Mouse (Mus musculus): ENCODE measurements around the gene Crcp. TPM values are rescaled to one million over a fixed set of nuclear protein-coding genes. Genes with fewer than 3 reads are reported as not detected.

Gene Crcp
- total and polyA plus RNA-seq, 3 experiments = 9.3 to 11.2 (median 9.5) TPM

- Histone ChIP-seq H3K27ac (no peak overlapping the region), H3K4me1 (ENCODE audit: control insufficient read depth, insufficient read depth, low read length) (no peaks in the 10 kb centered on the region), H3K27me3 (ENCODE audit: control insufficient read depth, insufficient read depth, low read length) (no peaks in the 10 kb centered on the region), H3K36me3 (ENCODE audit: control insufficient read depth, insufficient read depth, low read length) (no peaks in the 10 kb centered on the region), H3K4me3 (no peak overlapping the region), H3K79me2 (replicated peaks; ENCODE audit: control insufficient read depth, insufficient read depth, low read length) (no peaks in the 10 kb centered on the region), H3K9ac (ENCODE audit: low read depth, low read length) (no peak overlapping the region)
- no peak for DNase-seq
- TF ChIP-seq CTCF (IDR thresholded peaks at IDR 0.05) = no peak
- no peak for TF ChIP-seq EP300 (IDR thresholded peaks at IDR 0.05; ENCODE audit: insufficient read depth, low read depth, low read length)
- WGBS = 66% methylated on average over 8 of the region's 8 CpGs
- intact Hi-C loops (cut with DNase I) = no loop called here
Observed at GRCm38 (mm10) chr5:130019461-130019860, 9.6 kb upstream of the Crcp start.

GRCm38 (mm10) chr5:130021361-130021966, 7.6 kb upstream of the Crcp start:
- TF ChIP-seq POLR2A (IDR thresholded peaks at IDR 0.05; ENCODE audit: insufficient read depth, low read depth, low read length) (no peak), EP300 (IDR thresholded peaks at IDR 0.05; ENCODE audit: insufficient read depth, low read depth, low read length) (no peak), CTCF (IDR thresholded peaks at IDR 0.05) (no peak)
- no peak overlapping the region for H3K27ac ChIP-seq
- no peak overlapping the region for H3K4me3 ChIP-seq
- DNase-seq = no peak
- no peaks in the 10 kb centered on the region for H3K79me2 ChIP-seq (replicated peaks; ENCODE audit: control insufficient read depth, insufficient read depth, low read length)
- no peak overlapping the region for H3K9ac ChIP-seq (ENCODE audit: low read depth, low read length)
- no peaks in the 10 kb centered on the region for H3K36me3 ChIP-seq (ENCODE audit: control insufficient read depth, insufficient read depth, low read length)
- intact Hi-C loops (cut with DNase I) = no loop called here
- WGBS = 59% methylated on average over 5 of the region's 5 CpGs
- H3K4me1 ChIP-seq (ENCODE audit: control insufficient read depth, insufficient read depth, low read length) = peaks cover 1% of the 10 kb centered on the region; the same call in 1 of the 2 replicates
- no peaks in the 10 kb centered on the region for H3K27me3 ChIP-seq (ENCODE audit: control insufficient read depth, insufficient read depth, low read length)

- WGBS = 92% methylated on average over 7 of the region's 7 CpGs
Observed at GRCm38 (mm10) chr5:130022366-130022765, 6.7 kb upstream of the Crcp start.

GRCm38 (mm10) chr5:130023067-130023766, 5.9 kb upstream of the Crcp start:
- Histone ChIP-seq H3K4me3 (peak overlapping the region; percentile 65), H3K27ac (peak overlapping the region; percentile 72), H3K79me2 (replicated peaks; ENCODE audit: control insufficient read depth, insufficient read depth, low read length) (no peaks in the 10 kb centered on the region), H3K27me3 (ENCODE audit: control insufficient read depth, insufficient read depth, low read length) (no peaks in the 10 kb centered on the region), H3K9ac (ENCODE audit: low read depth, low read length) (no peak overlapping the region), H3K36me3 (ENCODE audit: control insufficient read depth, insufficient read depth, low read length) (no peaks in the 10 kb centered on the region), H3K4me1 (ENCODE audit: control insufficient read depth, insufficient read depth, low read length) (peaks cover 1% of the 10 kb centered on the region; the same call in 1 of the 2 replicates)
- intact Hi-C loops (cut with DNase I) = loop anchor here (1.0 kb wide), 3 partner anchors 15 to 140 kb away; no protein-coding TSS in a partner anchor
- 41% methylated on average over 12 of the region's 12 CpGs for WGBS
- TF ChIP-seq CTCF (IDR thresholded peaks at IDR 0.05) = no peak
- no peak for TF ChIP-seq POLR2A (IDR thresholded peaks at IDR 0.05; ENCODE audit: insufficient read depth, low read depth, low read length)
- TF ChIP-seq EP300 (IDR thresholded peaks at IDR 0.05; ENCODE audit: insufficient read depth, low read depth, low read length) = no peak
- no peak for DNase-seq

More at GRCm38 (mm10) chr5:130022366-130022765, 6.7 kb upstream of the Crcp start:
- no peak overlapping the region for H3K27ac ChIP-seq
- no peaks in the 10 kb centered on the region for H3K79me2 ChIP-seq (replicated peaks; ENCODE audit: control insufficient read depth, insufficient read depth, low read length)
- no peak overlapping the region for H3K9ac ChIP-seq (ENCODE audit: low read depth, low read length)
- DNase-seq = no peak
- no peaks in the 10 kb centered on the region for H3K36me3 ChIP-seq (ENCODE audit: control insufficient read depth, insufficient read depth, low read length)
- H3K27me3 ChIP-seq (ENCODE audit: control insufficient read depth, insufficient read depth, low read length) = no peaks in the 10 kb centered on the region
- TF ChIP-seq EP300 (IDR thresholded peaks at IDR 0.05; ENCODE audit: insufficient read depth, low read depth, low read length) (no peak), CTCF (IDR thresholded peaks at IDR 0.05) (no peak), POLR2A (IDR thresholded peaks at IDR 0.05; ENCODE audit: insufficient read depth, low read depth, low read length) (no peak)
- H3K4me1 ChIP-seq (ENCODE audit: control insufficient read depth, insufficient read depth, low read length) = peaks cover 1% of the 10 kb centered on the region; the same call in 1 of the 2 replicates
- no peak overlapping the region for H3K4me3 ChIP-seq
- intact Hi-C loops (cut with DNase I) = no loop called here

- H3K36me3 ChIP-seq (ENCODE audit: control insufficient read depth, insufficient read depth, low read length) = no peaks in the 10 kb centered on the region
- H3K27ac ChIP-seq = peak overlapping the region; percentile 72
- intact Hi-C loops (cut with DNase I) = loop anchor here (1.0 kb wide), 3 partner anchors 14 to 139 kb away; no protein-coding TSS in a partner anchor
- peak; percentile 83 to 90 for DNase-seq
- H3K4me1 ChIP-seq (ENCODE audit: control insufficient read depth, insufficient read depth, low read length) = peaks cover 1% of the 10 kb centered on the region; the same call in 1 of the 2 replicates
- no peaks in the 10 kb centered on the region for H3K79me2 ChIP-seq (replicated peaks; ENCODE audit: control insufficient read depth, insufficient read depth, low read length)
- WGBS = under 1% methylated on average over 32 of the region's 32 CpGs
- peak overlapping the region; percentile 65 for H3K4me3 ChIP-seq
- TF ChIP-seq CTCF (IDR thresholded peaks at IDR 0.05) (peak; percentile 89), EP300 (IDR thresholded peaks at IDR 0.05; ENCODE audit: insufficient read depth, low read depth, low read length) (peak; percentile 75; the same call in 1 of the 2 replicates), POLR2A (IDR thresholded peaks at IDR 0.05; ENCODE audit: insufficient read depth, low read depth, low read length) (peak; percentile 62)
- H3K27me3 ChIP-seq (ENCODE audit: control insufficient read depth, insufficient read depth, low read length) = no peaks in the 10 kb centered on the region
- H3K9ac ChIP-seq (ENCODE audit: low read depth, low read length) = peak overlapping the region; percentile 72
Observed at GRCm38 (mm10) chr5:130023767-130024539, 5.1 kb upstream of the Crcp start.

Measured in heart, adult 2 months (tissue).